Mouse (Mus musculus) bone marrow, adult 2 months (tissue): Measurements from ENCODE around the gene Vti1a.

ENCODE experiments used
- CTCF ChIP-seq: fragments of 200-500 bp; IDR thresholded peaks from 2 replicates; pipeline ENCODE4 v1.5.1; 2011; ENCODE audit warnings: low read length, control low read depth; ENCODE audit not compliant: control insufficient read depth, insufficient read depth
- POLR2A ChIP-seq: fragments of 200-500 bp; IDR thresholded peaks from 2 replicates; pipeline ENCODE4 v1.6.1; 2011; ENCODE audit warnings: low read depth, mild to moderate bottlenecking, control low read depth, low read length, borderline replicate concordance; ENCODE audit not compliant: control insufficient read depth

DNA sequence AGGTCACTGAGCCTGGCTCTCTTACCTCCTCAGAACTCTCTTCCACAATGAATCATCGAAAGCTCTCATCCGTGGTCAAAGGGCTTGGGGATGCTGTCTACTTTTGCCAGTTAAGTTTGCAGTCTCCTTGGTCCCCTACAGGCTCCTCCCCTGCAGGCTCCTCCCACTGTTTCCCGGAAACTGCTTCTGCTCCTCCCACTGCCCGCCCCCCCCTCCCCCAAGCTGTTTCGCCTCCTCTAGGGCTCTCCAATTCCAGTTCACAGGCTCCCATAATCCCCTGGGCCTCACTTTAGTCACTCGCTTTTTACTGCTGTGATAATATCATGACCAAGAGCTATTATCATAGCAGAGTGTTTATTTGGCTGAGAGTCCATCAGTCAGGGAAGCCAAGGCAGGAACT is 324.2 kb downstream of the Vti1a start:
- no peak for TF ChIP-seq POLR2A
- no peak for TF ChIP-seq CTCF
